In genomic region chr11:116671845-116672434, GRCm38 (mm10) we compare ENCODE assay signal across 8 mouse cellular contexts. TPM values are rescaled to one million over a fixed set of nuclear protein-coding genes. Genes with fewer than 3 reads are reported as not detected.
A peak's percentile ranks its signal among the peaks of the same experiment; 100 is the strongest.
DNase-seq lines count a peak whose midpoint lies in the region; ATAC-seq and TF ChIP-seq lines count a peak whose summit lies in the region.

No protein-coding gene starts in this region.

- H3K36me3 ChIP-seq in heart, adult 2 months (ENCODE audit: control insufficient read depth, insufficient read depth, low read length): peaks cover 15% of the 10 kb centered on the region
- H3K36me3 ChIP-seq in E14TG2a.4 (ENCODE audit: insufficient read depth, low read length): peaks cover 52% of the 10 kb centered on the region
- H3K36me3 ChIP-seq in forebrain, embryonic 14.5 days (ENCODE audit: control insufficient read depth, insufficient read depth, low read length): peaks cover 42% of the 10 kb centered on the region
- H3K36me3 ChIP-seq in liver, embryonic 13.5 days: peaks cover 45% of the 10 kb centered on the region

- peaks cover 4% of the 10 kb centered on the region for H3K4me1 ChIP-seq in heart, adult 2 months (ENCODE audit: control insufficient read depth, insufficient read depth, low read length)
- H3K4me1 ChIP-seq in E14TG2a.4 (replicated peaks; ENCODE audit: low read depth, low read length): peaks cover 68% of the 10 kb centered on the region
- peaks cover 9% of the 10 kb centered on the region for H3K4me1 ChIP-seq in forebrain, embryonic 14.5 days (ENCODE audit: control insufficient read depth, insufficient read depth, low read length)
- peaks cover 61% of the 10 kb centered on the region for H3K4me1 ChIP-seq in liver, embryonic 13.5 days (replicated peaks)

- no peak for TF ChIP-seq EP300 in heart, adult 2 months (IDR thresholded peaks at IDR 0.05; ENCODE audit: insufficient read depth, low read depth, low read length)

- intact Hi-C loops in heart, adult 2 months (cut with DNase I): loop anchor here (1.0 to 10.0 kb wide), 2 partner anchors 29 to 133 kb away; no protein-coding TSS in a partner anchor
- intact Hi-C loops in heart, postnatal 36 days (cut with DNase I): loop anchor here (1.0 kb wide), 2 partner anchors 29 to 136 kb away; no protein-coding TSS in a partner anchor

- H3K4me2 ChIP-seq in forebrain, embryonic 14.5 days (ENCODE audit: low read length): peak overlapping the region; percentile 66
- H3K4me2 ChIP-seq in liver, embryonic 13.5 days: peak overlapping the region; percentile 84

- peak; percentile 29; the same call in 1 of the 2 replicates for ATAC-seq in forebrain, embryonic 14.5 days
- peak; percentile 10 for ATAC-seq in liver, embryonic 13.5 days (ENCODE audit: low read depth)

- DNase-seq in heart, adult 2 months: peak in 1 of 2 experiments; percentile 37
- no peak for DNase-seq in heart, postnatal 36 days
- DNase-seq in forebrain, embryonic 14.5 days (ENCODE audit: low spot score): no peak
- no peak for DNase-seq in liver, embryonic 13.5 days
- DNase-seq in right cerebral cortex, adult 18-20 months: no peak
- no peak for DNase-seq in testis, postnatal 14 days (ENCODE audit: low spot score)
- no peak for DNase-seq in ovary, postnatal 14 days (ENCODE audit: low spot score)

- TF ChIP-seq POLR2A in heart, adult 2 months (IDR thresholded peaks at IDR 0.05; ENCODE audit: insufficient read depth, low read depth, low read length): no peak

- H3K79me2 ChIP-seq in heart, adult 2 months (replicated peaks; ENCODE audit: control insufficient read depth, insufficient read depth, low read length): no peaks in the 10 kb centered on the region

- peak overlapping the region; percentile 76 for H3K9ac ChIP-seq in heart, adult 2 months (ENCODE audit: low read depth, low read length)
- H3K9ac ChIP-seq in forebrain, embryonic 14.5 days (ENCODE audit: low read length): peak overlapping the region; percentile 83
- H3K9ac ChIP-seq in liver, embryonic 13.5 days: peak overlapping the region; percentile 92

- no peaks in the 10 kb centered on the region for H3K27me3 ChIP-seq in heart, adult 2 months (ENCODE audit: control insufficient read depth, insufficient read depth, low read length)
- H3K27me3 ChIP-seq in E14TG2a.4 (ENCODE audit: insufficient read depth, low read length): peaks cover 8% of the 10 kb centered on the region; the same call in 1 of the 2 replicates
- no peaks in the 10 kb centered on the region for H3K27me3 ChIP-seq in forebrain, embryonic 14.5 days (replicated peaks; ENCODE audit: control insufficient read depth, insufficient read depth, low read length)
- 0 out of 2 replicates have a peak, but pooled peaks cover 4% of the 10 kb centered on the region for H3K27me3 ChIP-seq in liver, embryonic 13.5 days

- TF ChIP-seq CTCF in heart, adult 2 months (IDR thresholded peaks at IDR 0.05): no peak
- TF ChIP-seq CTCF in E14TG2a.4 (conservative IDR thresholded peaks at IDR 0.05; ENCODE audit: low read length): no peak

- H3K9me3 ChIP-seq in E14TG2a.4 (ENCODE audit: low read length): no peaks in the 10 kb centered on the region
- H3K9me3 ChIP-seq in forebrain, embryonic 14.5 days (replicated peaks; ENCODE audit: control insufficient read depth, low read length): no peaks in the 10 kb centered on the region
- H3K9me3 ChIP-seq in liver, embryonic 13.5 days (replicated peaks): no peaks in the 10 kb centered on the region

- peak overlapping the region; percentile 97 for H3K4me3 ChIP-seq in heart, adult 2 months
- peak overlapping the region; percentile 99 for H3K4me3 ChIP-seq in E14TG2a.4 (replicated peaks; ENCODE audit: low read length)
- H3K4me3 ChIP-seq in forebrain, embryonic 14.5 days (ENCODE audit: low read depth, low read length): peak overlapping the region; percentile 71
- peak overlapping the region; percentile 83 for H3K4me3 ChIP-seq in liver, embryonic 13.5 days (replicated peaks)

- under 1% methylated on average over 24 of the region's 24 CpGs for WGBS in heart, adult 2 months
- under 1% methylated on average over 24 of the region's 24 CpGs for WGBS in forebrain, embryonic 14.5 days
- WGBS in liver, embryonic 13.5 days (ENCODE audit: insufficient replicate concordance): under 1% methylated on average over 24 of the region's 24 CpGs

- peak overlapping the region; percentile 77 for H3K27ac ChIP-seq in heart, adult 2 months
- no peak overlapping the region for H3K27ac ChIP-seq in forebrain, embryonic 14.5 days (ENCODE audit: low read depth, low read length)
- peak overlapping the region; percentile 80 for H3K27ac ChIP-seq in liver, embryonic 13.5 days

RNA-seq across cellular contexts. Expression of gene Cygb, which starts 17.8 kb away (rescaled TPM):
- total RNA-seq in heart, adult 2 months (2021): 10 to 100 TPM; 42.5 to 50.3 TPM
- polyA plus RNA-seq in heart, adult 2 months (2012; rRNA removed): 55.0 and 66.1 TPM in 2 replicates
- total RNA-seq in heart, postnatal 36 days (2021): 10 to 100 TPM; 39.8 to 50.8 TPM
- polyA plus RNA-seq in forebrain, embryonic 14.5 days (2014; fragmentation: Nextera tagmentation; extraction: Ambion mirVana): 14.7 and 15.4 TPM in 2 replicates
- polyA plus RNA-seq in liver, embryonic 13.5 days (2015; fragmentation: Nextera tagmentation; extraction: Ambion mirVana): 0.60 and 0.70 TPM in 2 replicates

RNA-seq across cellular contexts. Expression of gene Prcd, which starts 18.6 kb away (rescaled TPM):
- 1 to 10 TPM; 1.1 to 1.3 TPM for total RNA-seq in heart, adult 2 months (2021)
- 0.76 and 1.1 TPM in 2 replicates for polyA plus RNA-seq in heart, adult 2 months (2012; rRNA removed)
- 1 to 10 TPM in 1 of 2 experiments, under 1 TPM in 1; 0.97 to 1.8 TPM for total RNA-seq in heart, postnatal 36 days (2021)
- polyA plus RNA-seq in forebrain, embryonic 14.5 days (2014; fragmentation: Nextera tagmentation; extraction: Ambion mirVana): 1.4 and 1.7 TPM in 2 replicates
- 0.31 and 0.33 TPM in 2 replicates for polyA plus RNA-seq in liver, embryonic 13.5 days (2015; fragmentation: Nextera tagmentation; extraction: Ambion mirVana)

RNA-seq across cellular contexts. Expression of gene Rhbdf2, which starts 45.1 kb away (rescaled TPM):
- total RNA-seq in heart, adult 2 months (2021): 10 to 100 TPM; 10.8 to 11.2 TPM
- 19.2 and 22.3 TPM in 2 replicates for polyA plus RNA-seq in heart, adult 2 months (2012; rRNA removed)
- total RNA-seq in heart, postnatal 36 days (2021): 10 to 100 TPM; 10.3 to 15.3 TPM
- polyA plus RNA-seq in forebrain, embryonic 14.5 days (2014; fragmentation: Nextera tagmentation; extraction: Ambion mirVana): 0.61 TPM in 2 replicates
- 5.8 and 6.6 TPM in 2 replicates for polyA plus RNA-seq in liver, embryonic 13.5 days (2015; fragmentation: Nextera tagmentation; extraction: Ambion mirVana)
